Mouse (Mus musculus): ENCODE measurements at regions not wholly inside any gene's neighbourhood (a gene's known extent, or its start where the extent isn't known, plus 50 kb on each side); places are given as distances from the start of the nearest gene placed in this dataset.

- no peak overlapping the region for H3K9ac ChIP-seq (ENCODE audit: low read depth, low read length)
- no peaks in the 10 kb centered on the region for H3K36me3 ChIP-seq (ENCODE audit: control insufficient read depth, insufficient read depth, low read length)
- no peaks in the 10 kb centered on the region for H3K27me3 ChIP-seq (replicated peaks; ENCODE audit: control insufficient read depth, insufficient read depth, low read length)
- ATAC-seq (replicated peaks; ENCODE audit: low FRiP score) (no peak), DNase-seq (ENCODE audit: low spot score) (no peak)
- WGBS: 56% methylated on average over 9 of the region's 9 CpGs
- no peaks in the 10 kb centered on the region for H3K9me3 ChIP-seq (ENCODE audit: control insufficient read depth, low read length)
- peaks cover 2% of the 10 kb centered on the region; the same call in 1 of the 2 replicates for H3K4me1 ChIP-seq (replicated peaks; ENCODE audit: control insufficient read depth, insufficient read depth, low read length)
- no peak overlapping the region for H3K4me3 ChIP-seq (ENCODE audit: low read depth, low read length)
- no peak overlapping the region for H3K4me2 ChIP-seq
- H3K27ac ChIP-seq (ENCODE audit: low read depth, low read length): no peak overlapping the region
Measured at GRCm38 (mm10) chr13:63951922-63952734, 136.9 kb downstream of the Hsd17b3 start.

DNA sequence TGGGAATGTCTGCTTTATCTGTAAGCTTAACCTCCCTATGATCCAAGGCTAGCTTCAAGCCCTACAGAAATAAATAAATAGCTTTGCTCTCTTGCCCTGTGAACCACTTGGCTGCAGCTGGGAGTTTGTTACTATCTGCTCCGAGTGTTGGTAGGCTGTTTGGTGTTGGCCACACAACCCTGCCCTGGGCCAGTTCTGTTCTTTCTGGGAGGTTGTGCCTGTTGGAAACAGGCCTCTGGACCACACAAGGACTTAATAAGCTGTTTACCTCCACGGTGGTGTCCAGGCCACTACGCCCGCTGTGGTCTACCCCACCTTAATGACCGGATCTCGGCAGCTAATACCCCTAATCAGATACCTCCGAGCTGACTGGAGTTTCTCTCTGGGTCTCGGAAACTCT, 136.1 kb downstream of the Ercc6l2 start:
- ATAC-seq (replicated peaks; ENCODE audit: low FRiP score): no peak
- Histone ChIP-seq H3K4me3 (ENCODE audit: low read depth, low read length) (no peak overlapping the region), H3K36me3 (ENCODE audit: control insufficient read depth, insufficient read depth, low read length) (no peaks in the 10 kb centered on the region), H3K9ac (ENCODE audit: low read depth, low read length) (no peak overlapping the region), H3K4me2 (no peak overlapping the region), H3K4me1 (replicated peaks; ENCODE audit: control insufficient read depth, insufficient read depth, low read length) (peaks cover 2% of the 10 kb centered on the region; the same call in 1 of the 2 replicates), H3K27me3 (replicated peaks; ENCODE audit: control insufficient read depth, insufficient read depth, low read length) (no peaks in the 10 kb centered on the region), H3K9me3 (ENCODE audit: control insufficient read depth, low read length) (no peaks in the 10 kb centered on the region), H3K27ac (ENCODE audit: low read depth, low read length) (no peak overlapping the region)
- WGBS: 61% methylated on average over 8 of the region's 8 CpGs
- DNase-seq (ENCODE audit: low spot score): no peak

Data from liver, embryonic 11.5 days (tissue).